Mouse (Mus musculus): ENCODE results near the gene Nckap5l. TPM values are rescaled to one million over a fixed set of nuclear protein-coding genes. Genes with fewer than 3 reads are reported as not detected.

The Nckap5l gene
- polyA plus RNA-seq, 1 experiment from 2014 or later, result 14.4 TPM

- Histone ChIP-seq H3K9ac (0 out of 2 replicates have a peak overlapping the region, but pooled peaks have one; percentile 9), H3K27me3 (ENCODE audit: insufficient read depth, low read length) (no peaks in the 10 kb centered on the region), H3K9me3 (ENCODE audit: low read depth, low read length) (no peaks in the 10 kb centered on the region), H3K36me3 (ENCODE audit: insufficient read depth) (peaks cover 12% of the 10 kb centered on the region; the same call in 1 of the 2 replicates), H3K27ac (ENCODE audit: low read depth) (no peak overlapping the region), H3K4me2 (no peak overlapping the region), H3K4me1 (ENCODE audit: insufficient read depth) (peaks cover 8% of the 10 kb centered on the region), H3K4me3 (ENCODE audit: low read depth, low read length) (no peak overlapping the region)
- no peak for TF ChIP-seq CTCF (IDR thresholded peaks at IDR 0.05; ENCODE audit: low read depth)
- DNase-seq, result no peak
- no peak for ATAC-seq (ENCODE audit: insufficient read depth)
- WGBS, result 61% methylated on average over 4 of the region's 4 CpGs
Measured at GRCm38 (mm10) chr15:99396875-99397274, 60.7 kb downstream of the Nckap5l start.

- Histone ChIP-seq H3K27me3 (ENCODE audit: insufficient read depth, low read length) (no peaks in the 10 kb centered on the region), H3K4me3 (ENCODE audit: low read depth, low read length) (no peak overlapping the region), H3K4me1 (ENCODE audit: insufficient read depth) (peaks cover 8% of the 10 kb centered on the region), H3K36me3 (ENCODE audit: insufficient read depth) (0 out of 2 replicates have a peak, but pooled peaks cover 10% of the 10 kb centered on the region), H3K9ac (no peak overlapping the region), H3K9me3 (ENCODE audit: low read depth, low read length) (no peaks in the 10 kb centered on the region), H3K27ac (ENCODE audit: low read depth) (no peak overlapping the region), H3K4me2 (no peak overlapping the region)
- TF ChIP-seq CTCF (IDR thresholded peaks at IDR 0.05; ENCODE audit: low read depth), result no peak
- no peak for DNase-seq
- WGBS, result 48% methylated on average over 1 of the region's 1 CpGs
- no peak for ATAC-seq (ENCODE audit: insufficient read depth)
Measured at GRCm38 (mm10) chr15:99396462-99396861, 61.1 kb downstream of the Nckap5l start.

- DNase-seq (peak; percentile 61), ATAC-seq (ENCODE audit: insufficient read depth) (peak; percentile 42)
- peak overlapping the region; percentile 85 for H3K4me2 ChIP-seq
- no peaks in the 10 kb centered on the region for H3K9me3 ChIP-seq (ENCODE audit: low read depth, low read length)
- H3K4me3 ChIP-seq (ENCODE audit: low read depth, low read length), result peak overlapping the region; percentile 87
- H3K27me3 ChIP-seq (ENCODE audit: insufficient read depth, low read length), result no peaks in the 10 kb centered on the region
- H3K4me1 ChIP-seq (ENCODE audit: insufficient read depth), result peaks cover 8% of the 10 kb centered on the region
- 3% methylated on average over 24 of the region's 24 CpGs for WGBS
- no peak for TF ChIP-seq CTCF (IDR thresholded peaks at IDR 0.05; ENCODE audit: low read depth)
- H3K36me3 ChIP-seq (ENCODE audit: insufficient read depth), result no peaks in the 10 kb centered on the region
- peak overlapping the region; percentile 88 for H3K9ac ChIP-seq
- H3K27ac ChIP-seq (ENCODE audit: low read depth), result peak overlapping the region; percentile 86
Measured at GRCm38 (mm10) chr15:99393386-99394252, 63.9 kb downstream of the Nckap5l start.

GRCm38 (mm10) chr15:99392486-99393385 lies 64.8 kb downstream of the Nckap5l start, which contains the start of gene Tmbim6:
Gene Tmbim6, plus strand, starts transcription at chr15:99392882.
- WGBS, result 0% methylated on average over 51 of the region's 51 CpGs
- DNase-seq (peak; percentile 100), ATAC-seq (ENCODE audit: insufficient read depth) (peak; percentile 100)
- Histone ChIP-seq H3K27me3 (ENCODE audit: insufficient read depth, low read length) (no peaks in the 10 kb centered on the region), H3K4me3 (ENCODE audit: low read depth, low read length) (peak within 1 kb of the TSS; percentile 87), H3K9ac (peak within 1 kb of the TSS; percentile 88), H3K27ac (ENCODE audit: low read depth) (peak within 1 kb of the TSS; percentile 86), H3K36me3 (ENCODE audit: insufficient read depth) (no peaks in the 10 kb centered on the region), H3K4me2 (peak within 1 kb of the TSS; percentile 85), H3K4me1 (ENCODE audit: insufficient read depth) (peaks cover 8% of the 10 kb centered on the region), H3K9me3 (ENCODE audit: low read depth, low read length) (no peaks in the 10 kb centered on the region)
- 0 out of 2 replicates have a peak, but pooled peaks have one; percentile 1 for TF ChIP-seq CTCF (IDR thresholded peaks at IDR 0.05; ENCODE audit: low read depth)

GRCm38 (mm10) chr15:99391975-99392374 lies 65.6 kb downstream of the Nckap5l start:
- Histone ChIP-seq H3K36me3 (ENCODE audit: insufficient read depth) (no peaks in the 10 kb centered on the region), H3K27ac (ENCODE audit: low read depth) (peak overlapping the region; percentile 43; the same call in 1 of the 2 replicates), H3K4me2 (peak overlapping the region; percentile 63), H3K9me3 (ENCODE audit: low read depth, low read length) (no peaks in the 10 kb centered on the region), H3K4me1 (ENCODE audit: insufficient read depth) (peaks cover 8% of the 10 kb centered on the region), H3K4me3 (ENCODE audit: low read depth, low read length) (peak overlapping the region; percentile 87), H3K27me3 (ENCODE audit: insufficient read depth, low read length) (no peaks in the 10 kb centered on the region), H3K9ac (peak overlapping the region; percentile 38; the same call in 1 of the 2 replicates)
- TF ChIP-seq CTCF (IDR thresholded peaks at IDR 0.05; ENCODE audit: low read depth), result no peak
- 84% methylated on average over 6 of the region's 6 CpGs for WGBS
- ATAC-seq (ENCODE audit: insufficient read depth), result peak; percentile 0; the same call in 1 of the 2 replicates
- no peak for DNase-seq

- Histone ChIP-seq H3K27ac (ENCODE audit: low read depth) (no peak overlapping the region), H3K4me3 (ENCODE audit: low read depth, low read length) (no peak overlapping the region), H3K27me3 (ENCODE audit: insufficient read depth, low read length) (no peaks in the 10 kb centered on the region), H3K36me3 (ENCODE audit: insufficient read depth) (no peaks in the 10 kb centered on the region), H3K9ac (no peak overlapping the region), H3K4me2 (no peak overlapping the region), H3K4me1 (ENCODE audit: insufficient read depth) (peaks cover 8% of the 10 kb centered on the region), H3K9me3 (ENCODE audit: low read depth, low read length) (no peaks in the 10 kb centered on the region)
- 48% methylated on average over 7 of the region's 7 CpGs for WGBS
- ATAC-seq (ENCODE audit: insufficient read depth), result no peak
- DNase-seq, result no peak
- no peak for TF ChIP-seq CTCF (IDR thresholded peaks at IDR 0.05; ENCODE audit: low read depth)
Measured at GRCm38 (mm10) chr15:99390472-99391401, 66.8 kb downstream of the Nckap5l start.
